Mouse (Mus musculus): ENCODE results near the gene Rev1. TPM values are rescaled to one million over a fixed set of nuclear protein-coding genes. Genes with fewer than 3 reads are reported as not detected.
"Not testable (repeated sequence)": the region's sequence is repeated elsewhere in the genome, so short reads cannot be mapped to it uniquely, and the experiment has no call there.

Gene Rev1
- total RNA-seq, 1 experiment: 58.0 TPM

DNA sequence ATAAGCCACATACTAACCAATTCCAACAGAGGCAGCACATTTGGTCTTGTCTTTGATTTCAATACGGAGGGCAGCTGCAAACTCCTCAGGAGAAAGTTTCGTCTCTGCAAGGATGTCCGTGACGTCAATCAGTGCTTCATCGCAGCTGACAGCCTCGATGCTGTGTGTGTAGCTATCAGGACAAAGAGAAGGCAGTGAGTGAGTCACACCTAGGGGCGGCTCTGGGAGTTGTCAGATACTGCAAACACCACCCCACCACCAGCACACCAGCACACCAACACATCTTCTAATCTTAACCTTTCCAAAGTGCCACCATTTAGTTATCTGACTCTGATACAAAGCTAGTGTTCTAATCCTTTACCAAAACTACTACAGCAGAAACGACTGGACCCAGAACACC, 58.3 kb downstream of the Rev1 start:
- TF ChIP-seq ZC3H11A (IDR thresholded peaks at IDR 0.05; ENCODE audit: borderline replicate concordance, low read depth, low read length) (no peak), ZNF384 (IDR thresholded peaks at IDR 0.05; ENCODE audit: low read depth, low read length) (no peak), MAFK (IDR thresholded peaks at IDR 0.05; ENCODE audit: insufficient read depth, low read depth, low read length) (no peak), HCFC1 (IDR thresholded peaks at IDR 0.05; ENCODE audit: borderline replicate concordance, insufficient read depth, low read length) (no peak), CHD2 (IDR thresholded peaks at IDR 0.05; ENCODE audit: low read depth, low read length) (no peak)
- peaks cover 35% of the 10 kb centered on the region for H3K36me3 ChIP-seq (ENCODE audit: control insufficient read depth, insufficient read depth, low read length, poor library complexity, severe bottlenecking)
- no peak for DNase-seq (ENCODE audit: low read depth, low spot score)
- no peaks in the 10 kb centered on the region for H3K9me3 ChIP-seq (ENCODE audit: control insufficient read depth, insufficient read depth, low read depth, low read length)
- H3K9ac ChIP-seq (ENCODE audit: insufficient read depth, low read depth, low read length, poor library complexity, severe bottlenecking): no peak overlapping the region
- H3K4me1 ChIP-seq (ENCODE audit: control insufficient read depth in 2 of 2, insufficient read depth in 2 of 2, low read length in 2 of 2, poor library complexity in 1 of 2): peaks cover 0 to 4% of the 10 kb centered on the region in 2 experiments; a peak in 1 of 4 replicates
- in situ Hi-C loops (cut with MboI; ENCODE audit: low sequenced_read_pairs in 2 of 2, unreplicated experiment in 2 of 2): no loop called here
- H3K27ac ChIP-seq (ENCODE audit: insufficient read depth, low read depth, low read length, poor library complexity, severe bottlenecking): no peak overlapping the region
- no peak overlapping the region for H3K4me3 ChIP-seq (ENCODE audit: insufficient read depth in 1 of 2, low read depth in 1 of 2, low read length in 2 of 2, poor library complexity in 1 of 2, severe bottlenecking in 1 of 2)

DNA sequence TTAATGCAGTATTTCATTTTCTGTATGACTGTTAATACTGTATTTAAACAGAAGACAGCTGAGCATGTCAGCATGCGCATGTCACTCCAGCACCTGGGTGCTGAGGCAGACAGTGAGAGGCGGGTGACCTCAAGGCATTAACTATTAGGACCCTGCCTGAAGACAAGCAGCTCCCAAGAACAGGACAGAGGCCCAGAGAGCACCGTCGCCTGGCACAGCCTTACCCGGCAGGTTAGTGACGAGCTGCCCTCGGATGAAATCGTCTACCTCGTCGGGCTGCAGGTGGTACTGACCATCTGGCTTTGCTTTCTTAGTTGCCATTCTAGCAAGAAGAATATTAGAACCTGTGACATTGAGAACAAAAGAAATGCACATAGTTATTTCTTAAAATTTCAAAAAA, 62.3 kb downstream of the Rev1 start:
- no peaks in the 10 kb centered on the region for H3K4me1 ChIP-seq (ENCODE audit: control insufficient read depth in 2 of 2, insufficient read depth in 2 of 2, low read length in 2 of 2, poor library complexity in 1 of 2)
- H3K9me3 ChIP-seq (ENCODE audit: control insufficient read depth, insufficient read depth, low read depth, low read length): no peaks in the 10 kb centered on the region
- DNase-seq (ENCODE audit: low read depth, low spot score): no peak
- H3K9ac ChIP-seq (ENCODE audit: insufficient read depth, low read depth, low read length, poor library complexity, severe bottlenecking): no peak overlapping the region
- no peak overlapping the region for H3K27ac ChIP-seq (ENCODE audit: insufficient read depth, low read depth, low read length, poor library complexity, severe bottlenecking)
- H3K36me3 ChIP-seq (ENCODE audit: control insufficient read depth, insufficient read depth, low read length, poor library complexity, severe bottlenecking): peaks cover 39% of the 10 kb centered on the region
- in situ Hi-C loops (cut with MboI; ENCODE audit: low sequenced_read_pairs in 2 of 2, unreplicated experiment in 2 of 2): no loop called here
- no peak for TF ChIP-seq MAFK (IDR thresholded peaks at IDR 0.05; ENCODE audit: insufficient read depth, low read depth, low read length)
- TF ChIP-seq HCFC1 (IDR thresholded peaks at IDR 0.05; ENCODE audit: borderline replicate concordance, insufficient read depth, low read length): no peak
- no peak overlapping the region for H3K4me3 ChIP-seq (ENCODE audit: insufficient read depth in 1 of 2, low read depth in 1 of 2, low read length in 2 of 2, poor library complexity in 1 of 2, severe bottlenecking in 1 of 2)

DNA sequence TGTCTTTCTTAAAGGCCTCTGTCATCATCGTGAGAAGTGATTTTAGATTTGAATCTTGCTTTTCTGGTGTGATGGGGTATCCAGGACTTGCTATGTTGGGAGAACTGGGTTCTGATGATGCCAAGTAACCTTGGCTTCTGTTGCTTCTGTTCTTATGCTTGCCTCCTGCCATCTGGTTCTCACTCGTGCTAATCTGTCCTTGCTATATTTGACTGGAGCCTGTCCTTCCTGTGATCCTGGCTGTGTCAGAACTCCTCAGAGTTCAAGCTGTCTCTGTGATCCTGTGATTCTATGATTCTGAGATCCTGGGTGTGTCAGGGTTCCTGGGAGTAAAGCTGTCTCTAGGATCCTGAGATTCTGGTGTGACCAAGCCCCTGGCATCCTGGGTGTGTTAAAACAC, 67.4 kb downstream of the Rev1 start:
- H3K4me3 ChIP-seq (ENCODE audit: insufficient read depth in 1 of 2, low read depth in 1 of 2, low read length in 2 of 2, poor library complexity in 1 of 2, severe bottlenecking in 1 of 2); DNase-seq (ENCODE audit: low read depth, low spot score); H3K9me3 ChIP-seq (ENCODE audit: control insufficient read depth, insufficient read depth, low read depth, low read length); H3K27ac ChIP-seq (ENCODE audit: insufficient read depth, low read depth, low read length, poor library complexity, severe bottlenecking); in situ Hi-C loops (cut with MboI; ENCODE audit: low sequenced_read_pairs in 2 of 2, unreplicated experiment in 2 of 2); H3K9ac ChIP-seq (ENCODE audit: insufficient read depth, low read depth, low read length, poor library complexity, severe bottlenecking): not testable (repeated sequence)
- peaks cover 26% of the 10 kb centered on the region for H3K36me3 ChIP-seq (ENCODE audit: control insufficient read depth, insufficient read depth, low read length, poor library complexity, severe bottlenecking)
- peaks cover 2 to 10% of the 10 kb centered on the region in 2 experiments for H3K4me1 ChIP-seq (ENCODE audit: control insufficient read depth in 2 of 2, insufficient read depth in 2 of 2, low read length in 2 of 2, poor library complexity in 1 of 2)

DNA sequence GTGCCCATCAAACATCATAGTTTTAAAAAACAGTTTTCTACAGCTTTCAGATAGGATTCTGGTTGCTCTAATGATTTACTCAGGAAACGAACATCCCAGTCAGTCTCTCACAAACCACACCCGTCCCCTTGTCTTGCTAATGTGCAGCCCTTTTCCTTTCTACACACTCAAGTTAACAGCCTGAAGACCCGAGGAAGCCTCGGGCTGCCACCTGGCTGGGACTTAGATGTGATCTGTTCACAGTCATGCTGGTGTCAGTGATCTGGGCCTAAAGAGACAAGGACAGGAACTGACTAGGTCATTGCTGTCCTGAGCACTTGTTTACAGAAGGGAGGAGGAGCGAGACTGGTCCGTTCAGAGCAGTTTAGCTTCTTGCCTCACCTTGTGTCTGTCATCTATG, 71.2 kb downstream of the Rev1 start:
- H3K27ac ChIP-seq (ENCODE audit: insufficient read depth, low read depth, low read length, poor library complexity, severe bottlenecking): no peak overlapping the region
- H3K4me1 ChIP-seq (ENCODE audit: control insufficient read depth in 2 of 2, insufficient read depth in 2 of 2, low read length in 2 of 2, poor library complexity in 1 of 2): peaks cover 2 to 10% of the 10 kb centered on the region in 2 experiments
- peaks cover 45% of the 10 kb centered on the region for H3K36me3 ChIP-seq (ENCODE audit: control insufficient read depth, insufficient read depth, low read length, poor library complexity, severe bottlenecking)
- TF ChIP-seq CHD2 (IDR thresholded peaks at IDR 0.05; ENCODE audit: low read depth, low read length): no peak
- no peak for TF ChIP-seq ZNF384 (IDR thresholded peaks at IDR 0.05; ENCODE audit: low read depth, low read length)
- TF ChIP-seq HCFC1 (IDR thresholded peaks at IDR 0.05; ENCODE audit: borderline replicate concordance, insufficient read depth, low read length): no peak
- TF ChIP-seq MAFK (IDR thresholded peaks at IDR 0.05; ENCODE audit: insufficient read depth, low read depth, low read length): no peak
- TF ChIP-seq ZC3H11A (IDR thresholded peaks at IDR 0.05; ENCODE audit: borderline replicate concordance, low read depth, low read length): no peak
- peak; percentile 71 for DNase-seq (ENCODE audit: low read depth, low spot score)
- in situ Hi-C loops (cut with MboI; ENCODE audit: low sequenced_read_pairs in 2 of 2, unreplicated experiment in 2 of 2): no loop called here
- no peak overlapping the region for H3K4me3 ChIP-seq (ENCODE audit: insufficient read depth in 1 of 2, low read depth in 1 of 2, low read length in 2 of 2, poor library complexity in 1 of 2, severe bottlenecking in 1 of 2)
- H3K9me3 ChIP-seq (ENCODE audit: control insufficient read depth, insufficient read depth, low read depth, low read length): no peaks in the 10 kb centered on the region
- no peak overlapping the region for H3K9ac ChIP-seq (ENCODE audit: insufficient read depth, low read depth, low read length, poor library complexity, severe bottlenecking)

DNA sequence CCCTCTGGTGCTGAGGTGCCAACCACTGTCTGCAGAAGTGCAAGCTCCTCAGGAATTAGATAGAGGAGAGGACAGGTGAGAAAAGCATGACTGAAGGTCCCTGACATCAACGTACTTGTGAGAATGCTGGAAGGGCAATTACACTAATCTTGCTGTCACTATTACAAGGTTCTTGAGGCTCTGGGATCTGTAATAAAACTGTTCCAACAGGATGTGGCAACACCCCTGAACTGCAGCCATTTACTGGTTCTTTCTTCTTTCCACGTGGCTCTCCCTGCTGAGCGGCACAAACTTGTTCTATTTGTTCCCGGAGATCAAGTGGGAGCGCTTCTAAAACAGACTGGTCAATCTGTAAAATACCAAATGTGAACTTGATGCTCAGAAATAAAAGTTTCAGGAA, 74.4 kb downstream of the Rev1 start:
- H3K4me3 ChIP-seq (ENCODE audit: insufficient read depth in 1 of 2, low read depth in 1 of 2, low read length in 2 of 2, poor library complexity in 1 of 2, severe bottlenecking in 1 of 2): no peak overlapping the region
- no peaks in the 10 kb centered on the region for H3K9me3 ChIP-seq (ENCODE audit: control insufficient read depth, insufficient read depth, low read depth, low read length)
- peaks cover 55% of the 10 kb centered on the region for H3K36me3 ChIP-seq (ENCODE audit: control insufficient read depth, insufficient read depth, low read length, poor library complexity, severe bottlenecking)
- no peak for TF ChIP-seq ZNF384 (IDR thresholded peaks at IDR 0.05; ENCODE audit: low read depth, low read length)
- no peak for TF ChIP-seq MAFK (IDR thresholded peaks at IDR 0.05; ENCODE audit: insufficient read depth, low read depth, low read length)
- no peak for TF ChIP-seq HCFC1 (IDR thresholded peaks at IDR 0.05; ENCODE audit: borderline replicate concordance, insufficient read depth, low read length)
- TF ChIP-seq ZC3H11A (IDR thresholded peaks at IDR 0.05; ENCODE audit: borderline replicate concordance, low read depth, low read length): no peak
- no peak for TF ChIP-seq CHD2 (IDR thresholded peaks at IDR 0.05; ENCODE audit: low read depth, low read length)
- DNase-seq (ENCODE audit: low read depth, low spot score): no peak
- H3K27ac ChIP-seq (ENCODE audit: insufficient read depth, low read depth, low read length, poor library complexity, severe bottlenecking): no peak overlapping the region
- peaks cover 2 to 10% of the 10 kb centered on the region in 2 experiments for H3K4me1 ChIP-seq (ENCODE audit: control insufficient read depth in 2 of 2, insufficient read depth in 2 of 2, low read length in 2 of 2, poor library complexity in 1 of 2)
- in situ Hi-C loops (cut with MboI; ENCODE audit: low sequenced_read_pairs in 2 of 2, unreplicated experiment in 2 of 2): no loop called here
- H3K9ac ChIP-seq (ENCODE audit: insufficient read depth, low read depth, low read length, poor library complexity, severe bottlenecking): no peak overlapping the region

All from ES-E14 (cell line).